Mouse (Mus musculus) kidney, embryonic 14.5 days (tissue): ENCODE measurements around the gene Clpsl2. TPM values are rescaled to one million over a fixed set of nuclear protein-coding genes. Genes with fewer than 3 reads are reported as not detected.

Experiments
- ATAC-seq: fragments of 200-750 bp; cut with Nextera tagmentation; 2 replicates; pipeline ENCODE4 v1.8.0; 2017; ENCODE audit warnings: moderate number of reproducible peaks, mild to moderate bottlenecking, moderate TSS enrichment, moderate library complexity; ENCODE audit not compliant: low FRiP score, low TSS enrichment
- H3K27ac ChIP-seq: fragments of 300-500 bp; sonication (generic); 2 replicates; pipeline ENCODE4 v1.5.1; 2014; ENCODE audit warnings: low read depth, mild to moderate bottlenecking, low read length, moderate library complexity, mixed read lengths
- H3K27me3 ChIP-seq: fragments of 300-500 bp; sonication (generic); 2 replicates; pipeline ENCODE4 v1.6.1; 2014; ENCODE audit warnings: mild to moderate bottlenecking, low read length; ENCODE audit not compliant: control insufficient read depth, insufficient read depth
- H3K36me3 ChIP-seq: fragments of 300-500 bp; sonication (generic); 2 replicates; pipeline ENCODE4 v1.6.1; 2014; ENCODE audit warnings: low read length, mixed read lengths; ENCODE audit not compliant: control insufficient read depth, insufficient read depth
- H3K4me1 ChIP-seq: fragments of 300-500 bp; sonication (generic); 2 replicates; pipeline ENCODE4 v1.6.1; 2014; ENCODE audit warnings: low read length, mixed read lengths; ENCODE audit not compliant: control insufficient read depth, insufficient read depth
- H3K4me2 ChIP-seq: fragments of 300-500 bp; sonication (generic); replicated peaks from 2 replicates; pipeline ENCODE4 v1.6.1; 2014; ENCODE audit warnings: low read depth, mild to moderate bottlenecking, low read length
- H3K4me3 ChIP-seq: fragments of 300-500 bp; sonication (generic); 2 replicates; pipeline ENCODE4 v1.5.1; 2014; ENCODE audit warnings: mild to moderate bottlenecking, low read length
- H3K9ac ChIP-seq: fragments of 300-500 bp; sonication (generic); 2 replicates; pipeline ENCODE4 v1.6.1; 2014; ENCODE audit warnings: low read depth, mild to moderate bottlenecking, low read length, moderate library complexity
- H3K9me3 ChIP-seq: fragments of 300-500 bp; sonication (generic); 2 replicates; pipeline ENCODE4 v1.6.1; 2016; ENCODE audit warnings: low read length; ENCODE audit not compliant: control insufficient read depth
- WGBS: fragments of 180-500 bp; shearing (Covaris S2); extraction: QIAGEN DNeasy Blood & Tissue Kit; methylation state at CpG from one replicate; pipeline ENCODE4 v1.1.7; 2014; 5-methylcytosine and 5-hydroxymethylcytosine counted together
- polyA plus RNA-seq: library from polyadenylated mRNA; unstranded; fragments of >200 nt; fragmentation: Nextera tagmentation; extraction: Ambion mirVana; gene quantifications from 2 replicates; pipeline ENCODE4 v1.2.1, GENCODE M21; 2014

The Clpsl2 gene
- polyA plus RNA-seq, 1 experiment from 2014 or later = not detected

DNA sequence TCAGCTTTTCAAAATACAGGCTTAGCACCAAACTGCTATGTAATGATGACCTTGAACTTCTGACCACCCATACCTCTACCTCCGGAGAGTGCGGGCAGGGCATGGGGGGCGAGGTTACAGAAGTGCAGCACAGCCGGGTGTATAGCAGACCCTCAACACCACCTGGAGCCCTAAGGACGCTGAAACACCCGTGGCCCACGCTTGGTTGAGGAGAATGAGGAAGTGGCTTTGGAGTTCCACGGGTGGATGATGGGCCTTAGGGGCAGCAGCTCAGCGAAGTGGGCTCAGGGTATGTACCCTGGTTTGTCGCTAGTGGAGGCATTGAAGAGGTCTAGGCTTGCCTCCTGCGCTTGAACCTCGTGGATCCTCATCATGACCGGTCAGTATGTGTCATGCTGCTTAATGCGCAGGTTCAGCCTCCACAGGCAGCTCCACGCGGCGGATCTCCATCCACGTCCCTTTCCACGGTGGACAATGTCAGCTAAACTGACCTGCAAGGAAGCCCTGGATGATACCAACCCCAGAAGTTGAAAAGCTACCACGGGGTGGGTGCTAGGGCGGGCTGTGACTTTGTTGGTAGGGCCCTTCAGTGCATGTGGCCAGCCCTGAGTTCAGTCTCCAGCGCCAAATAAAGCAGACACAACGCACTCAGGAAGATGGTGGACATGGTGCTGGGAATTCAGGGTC, 25.1 kb upstream of the Clpsl2 start:
- H3K4me3 ChIP-seq = no peak overlapping the region; the same call in 1 of the 2 replicates
- H3K27me3 ChIP-seq = 0 out of 2 replicates have a peak, but pooled peaks cover 5% of the 10 kb centered on the region
- ATAC-seq = no peak
- H3K9ac ChIP-seq = no peak overlapping the region
- H3K4me1 ChIP-seq = peaks cover 13% of the 10 kb centered on the region; the same call in 1 of the 2 replicates
- H3K4me2 ChIP-seq = peak overlapping the region; percentile 96; the same call in 1 of the 2 replicates
- 83% methylated on average over 23 of the region's 23 CpGs for WGBS
- H3K36me3 ChIP-seq = no peaks in the 10 kb centered on the region
- no peaks in the 10 kb centered on the region for H3K9me3 ChIP-seq
- no peak overlapping the region for H3K27ac ChIP-seq

DNA sequence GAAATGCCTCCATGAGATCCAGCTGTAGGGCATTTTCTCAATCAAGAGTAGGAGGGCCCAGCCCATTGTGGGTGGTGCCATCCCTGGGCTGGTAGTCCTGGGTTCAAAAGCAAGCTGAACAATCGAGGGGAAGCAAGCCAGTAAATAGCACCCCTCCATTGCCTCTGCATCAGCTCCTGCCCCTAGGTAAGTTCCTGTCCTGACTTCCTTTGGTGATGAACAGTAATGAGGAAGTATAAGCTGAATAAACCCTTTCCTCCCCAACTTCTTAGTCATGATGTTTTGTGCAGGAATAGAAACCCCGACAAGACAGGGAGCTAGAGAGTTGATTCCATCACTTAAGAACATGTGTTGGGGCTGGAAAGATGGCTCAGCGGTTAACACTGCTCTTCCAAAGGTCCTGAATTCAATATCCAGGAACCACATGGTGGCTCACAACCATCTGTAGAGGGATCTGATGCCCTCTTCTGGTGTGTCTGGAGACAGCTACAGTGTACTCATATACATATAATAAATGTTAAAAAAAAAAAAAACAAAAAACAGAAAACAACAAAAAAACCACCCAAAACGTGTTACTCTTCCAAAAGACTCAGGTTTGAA, 24.3 kb upstream of the Clpsl2 start:
- no peaks in the 10 kb centered on the region for H3K9me3 ChIP-seq
- no peaks in the 10 kb centered on the region for H3K36me3 ChIP-seq
- ATAC-seq = no peak
- H3K9ac ChIP-seq = no peak overlapping the region
- 82% methylated on average over 4 of the region's 4 CpGs for WGBS
- H3K4me1 ChIP-seq = peaks cover 13% of the 10 kb centered on the region; the same call in 1 of the 2 replicates
- 0 out of 2 replicates have a peak, but pooled peaks cover 5% of the 10 kb centered on the region for H3K27me3 ChIP-seq
- H3K4me2 ChIP-seq = no peak overlapping the region
- no peak overlapping the region for H3K4me3 ChIP-seq
- H3K27ac ChIP-seq = no peak overlapping the region

DNA sequence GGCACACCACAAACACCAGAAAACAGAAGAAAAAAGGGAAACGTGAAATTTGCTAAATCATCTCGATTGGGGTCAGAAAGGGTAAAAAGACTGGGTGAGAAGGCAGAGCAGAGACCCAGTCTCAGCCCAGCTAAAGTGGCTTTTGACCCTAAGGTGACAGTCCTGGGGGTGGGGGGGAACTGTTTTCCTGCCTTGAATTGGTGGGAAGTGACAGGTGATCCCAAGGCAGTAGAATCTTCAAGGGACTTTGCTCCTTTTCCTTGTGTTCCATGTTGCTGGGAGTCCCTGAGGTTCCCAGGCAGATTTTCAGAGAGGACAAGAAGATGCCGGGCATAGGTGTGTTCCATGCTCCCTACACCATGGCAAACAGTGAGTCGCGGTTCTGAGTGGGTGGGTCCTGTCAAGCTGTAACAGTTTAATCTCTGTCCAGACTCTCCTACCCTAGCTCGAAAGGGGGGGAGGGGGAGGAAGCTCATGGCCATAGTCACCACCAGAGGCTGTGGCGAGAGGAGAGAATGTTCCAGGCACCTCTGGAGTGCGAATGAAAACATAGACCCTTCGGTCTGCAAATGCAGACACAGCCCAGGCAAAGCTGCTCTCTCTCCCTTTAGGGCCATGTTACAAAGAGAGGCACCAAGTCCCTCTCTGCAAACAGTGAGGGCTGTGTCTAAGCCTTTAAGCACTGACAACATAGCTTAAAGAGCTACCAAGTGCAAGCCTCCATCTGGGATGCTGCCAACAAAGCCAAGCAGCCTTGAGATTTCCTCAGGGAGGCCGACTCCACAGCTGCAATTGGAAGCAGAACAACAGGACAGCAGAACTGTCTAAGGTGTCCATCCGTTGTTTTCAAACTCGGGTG, 21.8 kb upstream of the Clpsl2 start:
- H3K36me3 ChIP-seq = no peaks in the 10 kb centered on the region
- peak overlapping the region; percentile 4; the same call in 1 of the 2 replicates for H3K4me3 ChIP-seq
- WGBS = 42% methylated on average over 12 of the region's 12 CpGs
- H3K4me1 ChIP-seq = peaks cover 9% of the 10 kb centered on the region; the same call in 1 of the 2 replicates
- H3K9ac ChIP-seq = no peak overlapping the region
- no peak overlapping the region; the same call in 1 of the 2 replicates for H3K4me2 ChIP-seq
- no peaks in the 10 kb centered on the region for H3K27me3 ChIP-seq
- no peak overlapping the region for H3K27ac ChIP-seq
- H3K9me3 ChIP-seq = no peaks in the 10 kb centered on the region
- ATAC-seq = no peak

DNA sequence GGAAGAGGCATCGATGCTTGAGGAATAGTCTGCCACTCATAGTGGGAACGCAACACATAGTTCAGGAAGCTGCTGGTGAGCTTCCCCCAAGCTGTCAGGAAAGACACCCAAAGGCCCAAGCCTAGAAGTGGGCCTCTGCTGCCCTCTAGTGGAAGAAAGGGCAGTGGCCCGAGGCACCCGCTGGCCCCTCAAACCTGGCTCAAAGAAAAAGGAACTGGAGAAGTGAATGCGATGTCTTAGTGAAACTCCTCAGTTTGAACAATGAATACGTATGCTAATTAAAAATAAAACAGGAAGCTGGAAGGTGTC, 21.2 kb upstream of the Clpsl2 start:
- H3K4me3 ChIP-seq = no peak overlapping the region
- WGBS = under 1% methylated on average over 6 of the region's 6 CpGs
- no peaks in the 10 kb centered on the region for H3K36me3 ChIP-seq
- ATAC-seq = no peak
- H3K27me3 ChIP-seq = no peaks in the 10 kb centered on the region
- H3K27ac ChIP-seq = no peak overlapping the region
- no peak overlapping the region; the same call in 1 of the 2 replicates for H3K4me2 ChIP-seq
- no peaks in the 10 kb centered on the region for H3K9me3 ChIP-seq
- H3K4me1 ChIP-seq = peaks cover 8% of the 10 kb centered on the region; the same call in 1 of the 2 replicates
- no peak overlapping the region for H3K9ac ChIP-seq

DNA sequence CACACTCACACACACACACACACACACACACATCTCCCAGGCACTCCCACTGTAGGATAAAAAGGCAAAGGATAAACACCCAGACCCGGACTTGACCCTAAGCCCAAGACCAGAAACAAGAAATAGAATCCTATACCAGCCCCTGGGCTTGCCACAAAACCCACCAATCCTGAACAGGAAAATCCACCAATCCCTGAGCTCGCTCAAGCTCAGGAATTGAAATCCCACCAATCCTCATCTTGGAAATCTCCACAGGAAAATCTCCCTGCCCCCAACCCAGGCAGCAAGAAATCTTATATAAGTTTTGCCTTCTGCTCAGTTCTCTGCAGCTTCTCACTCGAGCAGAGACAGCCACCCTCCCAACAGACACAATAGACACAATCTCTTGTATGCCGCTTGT, 20.1 kb upstream of the Clpsl2 start:
- Histone ChIP-seq H3K9ac (no peak overlapping the region), H3K27me3 (no peaks in the 10 kb centered on the region), H3K27ac (no peak overlapping the region), H3K9me3 (no peaks in the 10 kb centered on the region), H3K4me1 (peaks cover 5% of the 10 kb centered on the region; the same call in 1 of the 2 replicates), H3K4me2 (no peak overlapping the region), H3K36me3 (no peaks in the 10 kb centered on the region), H3K4me3 (no peak overlapping the region)
- ATAC-seq = no peak
- 65% methylated on average over 4 of the region's 4 CpGs for WGBS

DNA sequence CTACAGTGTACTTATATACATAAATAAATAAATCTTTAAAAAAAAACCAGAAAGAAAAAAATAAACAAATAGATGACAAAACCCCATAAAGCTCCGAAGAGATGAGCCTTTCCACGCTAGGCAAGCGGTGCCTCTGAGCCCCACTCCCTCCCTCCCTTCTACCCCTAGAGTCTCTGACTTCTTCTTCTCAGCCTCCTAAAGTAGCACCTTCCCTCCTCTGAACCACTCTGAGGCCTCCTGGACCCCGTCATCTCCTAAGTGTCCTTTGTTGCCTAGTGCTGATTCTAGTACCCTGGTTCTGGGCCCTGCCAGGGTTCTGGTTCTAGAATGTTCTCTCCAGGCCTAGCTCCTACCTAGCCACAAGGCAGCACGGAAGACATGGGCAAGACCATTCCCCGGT, 18.7 kb upstream of the Clpsl2 start, which contains the start of gene Armc12:
Gene Armc12 (plus strand): TSS at position 301 of the 400 bp plus-strand sequence.
- Histone ChIP-seq H3K27ac (no peak within 1 kb of the TSS), H3K36me3 (no peaks in the 10 kb centered on the region), H3K4me2 (no peak within 1 kb of the TSS), H3K9me3 (no peaks in the 10 kb centered on the region), H3K4me3 (no peak within 1 kb of the TSS), H3K4me1 (peaks cover 5% of the 10 kb centered on the region; the same call in 1 of the 2 replicates), H3K27me3 (no peaks in the 10 kb centered on the region), H3K9ac (no peak within 1 kb of the TSS)
- 86% methylated on average over 6 of the region's 6 CpGs for WGBS
- ATAC-seq = no peak

DNA sequence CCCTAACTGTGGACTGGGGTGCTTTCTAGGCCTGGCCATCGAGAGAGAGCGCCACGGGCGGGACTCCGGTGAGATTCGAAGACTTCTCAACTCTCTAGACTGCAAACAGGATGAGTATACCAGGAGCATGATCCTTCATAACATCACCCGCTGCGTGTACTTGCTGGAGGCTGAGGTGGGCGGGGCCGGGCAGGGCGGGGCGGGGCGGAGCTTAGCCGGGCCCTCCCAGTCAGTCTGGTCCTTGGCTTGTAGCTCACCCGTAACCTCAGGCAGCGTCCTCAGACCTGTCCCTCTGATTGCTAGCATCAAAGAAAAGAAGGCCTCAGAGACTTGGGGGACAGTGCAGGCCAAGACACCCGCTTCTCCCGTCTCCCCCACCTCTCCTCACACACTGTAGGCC, 17.3 kb upstream of the Clpsl2 start:
- peaks cover 5% of the 10 kb centered on the region; the same call in 1 of the 2 replicates for H3K4me1 ChIP-seq
- peak overlapping the region; percentile 13 for H3K4me2 ChIP-seq
- no peaks in the 10 kb centered on the region for H3K27me3 ChIP-seq
- 0 out of 2 replicates have a peak, but pooled peaks have one; percentile 18 for ATAC-seq
- no peak overlapping the region for H3K4me3 ChIP-seq
- no peaks in the 10 kb centered on the region for H3K36me3 ChIP-seq
- 12% methylated on average over 18 of the region's 18 CpGs for WGBS
- H3K9me3 ChIP-seq = no peaks in the 10 kb centered on the region
- H3K9ac ChIP-seq = no peak overlapping the region
- no peak overlapping the region for H3K27ac ChIP-seq

DNA sequence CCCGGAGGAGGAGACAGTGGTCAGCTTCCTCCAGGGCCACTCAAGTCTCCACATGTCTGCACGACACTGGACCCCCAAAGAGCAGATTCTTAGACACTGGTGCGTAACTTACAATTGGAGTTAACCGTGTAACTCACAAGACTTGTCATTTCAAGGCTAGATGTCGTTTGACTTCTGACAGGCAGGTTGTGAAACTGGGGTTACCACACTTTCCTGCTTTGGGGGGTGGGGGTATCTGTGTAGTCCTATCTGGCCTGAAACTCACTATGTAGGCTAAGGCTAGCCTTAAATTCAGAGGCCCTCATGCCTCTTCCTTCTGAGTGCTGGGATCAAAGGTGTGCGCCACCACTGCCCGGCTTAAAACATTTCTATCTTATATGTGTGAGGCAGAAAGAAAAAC, 16.7 kb upstream of the Clpsl2 start:
- H3K9me3 ChIP-seq = no peaks in the 10 kb centered on the region
- no peak overlapping the region for H3K4me2 ChIP-seq
- H3K9ac ChIP-seq = no peak overlapping the region
- ATAC-seq = no peak
- no peak overlapping the region for H3K27ac ChIP-seq
- H3K4me1 ChIP-seq = peaks cover 3% of the 10 kb centered on the region; the same call in 1 of the 2 replicates
- no peak overlapping the region for H3K4me3 ChIP-seq
- H3K27me3 ChIP-seq = no peaks in the 10 kb centered on the region
- H3K36me3 ChIP-seq = no peaks in the 10 kb centered on the region
- WGBS = 77% methylated on average over 7 of the region's 7 CpGs
